Mouse (Mus musculus): ENCODE data around the gene Mettl27. TPM values are rescaled to one million over a fixed set of nuclear protein-coding genes. Genes with fewer than 3 reads are reported as not detected.
A peak's percentile ranks its signal among the peaks of the same experiment; 100 is the strongest.
"Not testable (repeated sequence)": the region's sequence is repeated elsewhere in the genome, so short reads cannot be mapped to it uniquely, and the experiment has no call there.

The Mettl27 gene
- polyA plus RNA-seq, 1 experiment from 2014 or later, result 10.4 TPM

- not testable (repeated sequence) for H3K4me1 ChIP-seq; H3K27me3 ChIP-seq; H3K9ac ChIP-seq; H3K27ac ChIP-seq; H3K4me3 ChIP-seq; H3K4me2 ChIP-seq (replicated peaks); H3K36me3 ChIP-seq; H3K9me3 ChIP-seq (replicated peaks); ATAC-seq (ENCODE audit: low FRiP score)
These were observed 32.5 kb downstream of the Mettl27 start for GRCm38 (mm10) chr5:134964655-134965054.

- H3K9me3 ChIP-seq (replicated peaks), result no peaks in the 10 kb centered on the region
- H3K27ac ChIP-seq, result no peak overlapping the region
- H3K4me3 ChIP-seq, result peak overlapping the region; percentile 12; the same call in 1 of the 2 replicates
- no peak for ATAC-seq (ENCODE audit: low FRiP score)
- H3K9ac ChIP-seq, result no peak overlapping the region
- H3K27me3 ChIP-seq, result peaks cover 3% of the 10 kb centered on the region; the same call in 1 of the 2 replicates
- H3K4me1 ChIP-seq, result peaks cover 8% of the 10 kb centered on the region
- no peaks in the 10 kb centered on the region for H3K36me3 ChIP-seq
- H3K4me2 ChIP-seq (replicated peaks), result peak overlapping the region; percentile 46
- 4% methylated on average over 10 of the region's 10 CpGs for WGBS
These were observed 33.3 kb downstream of the Mettl27 start for GRCm38 (mm10) chr5:134965473-134965851.

DNA sequence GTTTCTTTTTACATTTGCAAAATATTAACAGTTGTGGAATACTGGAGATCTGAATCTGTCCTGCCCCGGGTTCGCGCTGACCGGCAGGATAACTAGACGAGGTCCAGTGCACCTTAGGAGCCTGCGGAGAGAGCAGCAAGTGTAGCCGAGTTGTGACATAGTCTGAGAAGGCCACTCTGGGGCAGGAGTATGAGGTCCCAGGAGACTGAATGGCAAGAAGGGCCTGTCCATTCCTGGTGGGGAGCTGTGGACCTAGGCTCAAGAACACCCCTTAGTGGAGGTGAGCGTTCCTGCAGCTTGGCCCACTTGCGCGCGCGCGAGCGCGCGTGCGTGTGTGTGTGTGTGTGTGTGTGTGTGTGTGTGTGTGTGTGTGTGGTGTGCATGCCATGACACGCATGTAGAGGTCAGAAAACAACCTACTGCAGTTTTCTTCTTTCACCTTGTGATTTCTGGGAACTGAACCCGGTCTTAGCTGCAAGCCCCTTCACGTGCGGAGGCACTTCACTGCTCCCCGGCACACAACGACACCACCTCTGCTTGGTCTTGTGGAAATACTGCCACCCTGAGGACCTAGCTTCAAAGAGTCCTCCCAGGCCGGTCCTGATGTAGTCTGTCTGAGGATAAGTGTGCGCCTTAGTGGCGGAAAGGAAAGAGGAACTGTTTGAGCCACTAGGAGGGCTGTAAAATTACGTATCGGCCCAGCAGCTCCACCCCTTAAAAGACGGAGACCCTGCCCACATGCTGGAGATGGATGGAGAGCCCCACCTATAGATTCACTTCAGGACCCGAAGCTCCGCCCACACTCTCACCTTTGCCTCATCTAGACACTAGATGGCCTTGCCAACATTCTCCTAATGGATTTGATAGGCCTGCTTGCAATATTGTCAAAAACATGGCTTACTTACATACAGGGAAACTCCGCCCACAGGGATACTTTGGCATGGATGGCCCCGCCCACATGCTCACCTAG, 34.0 kb downstream of the Mettl27 start:
- WGBS, result 6% methylated on average over 33 of the region's 33 CpGs
- Histone ChIP-seq H3K27me3 (peaks cover 3% of the 10 kb centered on the region; the same call in 1 of the 2 replicates), H3K27ac (no peak overlapping the region), H3K4me3 (peak overlapping the region; percentile 12), H3K9ac (no peak overlapping the region), H3K4me1 (peaks cover 8% of the 10 kb centered on the region), H3K9me3 (replicated peaks) (no peaks in the 10 kb centered on the region), H3K36me3 (no peaks in the 10 kb centered on the region), H3K4me2 (replicated peaks) (peak overlapping the region; percentile 46)
- 0 out of 2 replicates have a peak, but pooled peaks have one; percentile 29 for ATAC-seq (ENCODE audit: low FRiP score)

- no peak for ATAC-seq (ENCODE audit: low FRiP score)
- no peak overlapping the region for H3K9ac ChIP-seq
- no peak overlapping the region for H3K4me2 ChIP-seq (replicated peaks)
- H3K27ac ChIP-seq, result no peak overlapping the region
- 74% methylated on average over 20 of the region's 20 CpGs for WGBS
- no peaks in the 10 kb centered on the region for H3K36me3 ChIP-seq
- H3K4me3 ChIP-seq, result no peak overlapping the region
- H3K27me3 ChIP-seq, result peaks cover 3% of the 10 kb centered on the region; the same call in 1 of the 2 replicates
- peaks cover 8% of the 10 kb centered on the region for H3K4me1 ChIP-seq
- no peaks in the 10 kb centered on the region for H3K9me3 ChIP-seq (replicated peaks)
These were observed 35.2 kb downstream of the Mettl27 start for GRCm38 (mm10) chr5:134967164-134967944.

DNA sequence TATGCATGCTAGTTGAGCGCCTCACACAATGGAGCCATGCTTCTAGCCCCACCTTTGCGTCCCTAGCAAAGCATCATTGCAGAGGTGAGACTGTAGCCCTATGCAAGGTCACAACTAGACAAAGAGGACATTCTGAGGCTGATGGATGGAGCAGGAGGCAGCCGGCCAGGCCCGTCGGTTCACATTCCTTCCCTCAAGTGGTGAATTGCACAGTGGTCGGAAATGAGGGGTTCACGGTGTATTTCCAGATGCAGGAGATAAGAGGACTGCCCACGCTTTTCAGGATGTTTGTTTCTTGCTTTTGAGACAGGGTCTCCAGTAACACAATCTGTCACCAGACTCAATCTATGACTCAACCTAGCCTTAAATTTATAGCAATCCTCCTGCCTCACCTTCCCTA, 38.5 kb downstream of the Mettl27 start:
- no peak overlapping the region for H3K27ac ChIP-seq
- no peak overlapping the region for H3K9ac ChIP-seq
- H3K4me1 ChIP-seq, result peaks cover 8% of the 10 kb centered on the region
- H3K9me3 ChIP-seq (replicated peaks), result no peaks in the 10 kb centered on the region
- 83% methylated on average over 8 of the region's 8 CpGs for WGBS
- H3K36me3 ChIP-seq, result no peaks in the 10 kb centered on the region
- H3K4me2 ChIP-seq (replicated peaks), result no peak overlapping the region
- H3K27me3 ChIP-seq, result peaks cover 6% of the 10 kb centered on the region; the same call in 1 of the 2 replicates
- no peak for ATAC-seq (ENCODE audit: low FRiP score)
- no peak overlapping the region for H3K4me3 ChIP-seq

DNA sequence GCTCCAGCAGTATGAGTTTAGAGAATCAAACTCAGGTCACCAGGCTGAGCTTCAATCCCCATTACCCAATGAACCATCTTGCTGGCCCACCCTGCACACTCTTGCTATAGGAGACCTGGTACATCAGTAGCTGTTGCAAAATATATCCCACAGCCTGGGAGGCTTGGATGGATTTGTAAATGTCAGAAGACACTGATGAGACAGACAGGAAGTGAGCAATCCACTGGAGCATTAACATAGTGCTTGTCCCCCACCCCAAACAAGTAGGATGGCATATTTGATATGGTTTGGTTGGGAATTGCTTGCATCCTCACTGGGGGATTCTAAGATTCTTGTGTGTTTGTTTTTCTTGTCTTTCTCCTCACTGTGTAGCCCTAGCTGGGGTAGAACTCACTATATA, 40.9 kb downstream of the Mettl27 start:
- Histone ChIP-seq H3K9ac (no peak overlapping the region), H3K27ac (no peak overlapping the region), H3K4me2 (replicated peaks) (no peak overlapping the region), H3K9me3 (replicated peaks) (no peaks in the 10 kb centered on the region), H3K4me3 (no peak overlapping the region), H3K36me3 (no peaks in the 10 kb centered on the region), H3K27me3 (0 out of 2 replicates have a peak, but pooled peaks cover 3% of the 10 kb centered on the region), H3K4me1 (no peaks in the 10 kb centered on the region)
- ATAC-seq (ENCODE audit: low FRiP score), result no peak

DNA sequence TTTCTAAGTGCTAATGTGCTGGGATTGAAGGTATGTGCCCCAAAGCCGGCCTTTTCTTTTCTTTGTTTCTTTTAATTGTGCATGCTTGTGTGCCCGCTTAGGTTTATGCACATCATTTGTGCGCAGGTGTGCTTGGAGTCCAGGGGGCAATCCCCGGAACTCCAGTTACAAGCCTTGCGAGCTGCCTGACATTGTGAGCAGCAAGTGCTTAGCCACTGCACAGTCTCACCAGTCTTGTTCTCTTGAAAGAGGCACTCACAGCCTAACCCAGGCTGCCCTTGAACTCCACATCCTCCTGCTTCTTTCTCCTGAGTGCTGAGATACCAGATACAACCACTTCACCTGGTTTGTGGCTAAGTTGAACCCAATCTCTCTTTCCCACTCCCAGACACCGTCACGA, 41.4 kb downstream of the Mettl27 start:
- H3K4me2 ChIP-seq (replicated peaks), result no peak overlapping the region
- 0 out of 2 replicates have a peak, but pooled peaks cover 3% of the 10 kb centered on the region for H3K27me3 ChIP-seq
- no peaks in the 10 kb centered on the region for H3K4me1 ChIP-seq
- no peak overlapping the region for H3K4me3 ChIP-seq
- H3K27ac ChIP-seq, result no peak overlapping the region
- no peaks in the 10 kb centered on the region for H3K36me3 ChIP-seq
- no peak for ATAC-seq (ENCODE audit: low FRiP score)
- 89% methylated on average over 7 of the region's 7 CpGs for WGBS
- no peaks in the 10 kb centered on the region for H3K9me3 ChIP-seq (replicated peaks)
- H3K9ac ChIP-seq, result no peak overlapping the region

GRCm38 (mm10) chr5:134974294-134974693, 42.1 kb downstream of the Mettl27 start:
- Histone ChIP-seq H3K4me2 (replicated peaks) (no peak overlapping the region), H3K36me3 (no peaks in the 10 kb centered on the region), H3K9ac (no peak overlapping the region), H3K27me3 (0 out of 2 replicates have a peak, but pooled peaks cover 3% of the 10 kb centered on the region), H3K27ac (no peak overlapping the region), H3K4me1 (no peaks in the 10 kb centered on the region), H3K4me3 (no peak overlapping the region), H3K9me3 (replicated peaks) (no peaks in the 10 kb centered on the region)
- no peak for ATAC-seq (ENCODE audit: low FRiP score)
- WGBS, result 68% methylated on average over 7 of the region's 7 CpGs

DNA sequence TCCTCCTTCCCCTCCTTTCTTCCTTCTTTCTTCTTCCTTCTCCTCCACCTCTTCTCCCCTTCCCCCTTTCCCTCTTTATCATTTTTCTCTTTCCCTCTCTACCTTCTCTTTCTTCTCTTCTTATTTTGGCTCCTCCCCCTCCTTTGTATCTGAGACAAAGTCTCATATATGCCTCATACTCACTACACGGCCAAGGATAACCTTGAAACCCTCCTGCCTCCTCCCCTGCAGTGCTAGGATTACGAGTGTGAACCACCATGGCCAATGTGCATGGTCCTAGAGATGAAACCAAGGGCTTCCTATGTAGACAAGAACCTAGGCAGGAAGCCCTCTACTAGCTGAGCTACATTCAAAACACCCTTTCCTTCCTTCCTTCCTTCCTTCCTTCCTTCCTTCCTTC, 42.8 kb downstream of the Mettl27 start:
- H3K27ac ChIP-seq, result no peak overlapping the region
- ATAC-seq (ENCODE audit: low FRiP score), result no peak
- no peak overlapping the region for H3K4me2 ChIP-seq (replicated peaks)
- H3K27me3 ChIP-seq, result 0 out of 2 replicates have a peak, but pooled peaks cover 3% of the 10 kb centered on the region
- H3K4me3 ChIP-seq, result no peak overlapping the region
- 55% methylated on average over 2 of the region's 2 CpGs for WGBS
- no peak overlapping the region for H3K9ac ChIP-seq
- H3K9me3 ChIP-seq (replicated peaks), result no peaks in the 10 kb centered on the region
- H3K36me3 ChIP-seq, result no peaks in the 10 kb centered on the region
- H3K4me1 ChIP-seq, result no peaks in the 10 kb centered on the region

DNA sequence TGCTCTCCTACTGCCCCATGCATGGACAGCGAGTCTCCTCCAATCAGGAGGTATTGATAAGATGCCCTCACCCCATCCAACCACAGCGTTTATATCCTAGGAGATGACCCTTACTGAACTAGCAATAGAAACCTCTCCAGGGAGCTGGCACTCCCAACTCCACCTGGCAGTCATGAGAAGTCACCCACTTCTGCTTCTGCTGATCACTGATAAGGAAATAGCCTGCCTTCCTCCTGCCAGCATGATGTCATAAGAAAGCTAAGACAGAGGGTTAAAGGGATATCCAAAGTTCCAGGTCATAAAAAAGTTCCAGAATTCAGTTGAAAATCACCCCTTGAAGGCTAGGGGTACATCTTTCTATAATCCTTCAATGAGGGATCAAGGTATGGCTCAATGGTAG, 44.0 kb downstream of the Mettl27 start:
- no peak overlapping the region for H3K4me2 ChIP-seq (replicated peaks)
- no peak for ATAC-seq (ENCODE audit: low FRiP score)
- H3K27me3 ChIP-seq, result 0 out of 2 replicates have a peak, but pooled peaks cover 3% of the 10 kb centered on the region
- WGBS, result 96% methylated on average over 2 of the region's 2 CpGs
- H3K9ac ChIP-seq, result no peak overlapping the region
- H3K9me3 ChIP-seq (replicated peaks), result no peaks in the 10 kb centered on the region
- no peak overlapping the region for H3K27ac ChIP-seq
- no peaks in the 10 kb centered on the region for H3K4me1 ChIP-seq
- no peak overlapping the region for H3K4me3 ChIP-seq
- H3K36me3 ChIP-seq, result no peaks in the 10 kb centered on the region

DNA sequence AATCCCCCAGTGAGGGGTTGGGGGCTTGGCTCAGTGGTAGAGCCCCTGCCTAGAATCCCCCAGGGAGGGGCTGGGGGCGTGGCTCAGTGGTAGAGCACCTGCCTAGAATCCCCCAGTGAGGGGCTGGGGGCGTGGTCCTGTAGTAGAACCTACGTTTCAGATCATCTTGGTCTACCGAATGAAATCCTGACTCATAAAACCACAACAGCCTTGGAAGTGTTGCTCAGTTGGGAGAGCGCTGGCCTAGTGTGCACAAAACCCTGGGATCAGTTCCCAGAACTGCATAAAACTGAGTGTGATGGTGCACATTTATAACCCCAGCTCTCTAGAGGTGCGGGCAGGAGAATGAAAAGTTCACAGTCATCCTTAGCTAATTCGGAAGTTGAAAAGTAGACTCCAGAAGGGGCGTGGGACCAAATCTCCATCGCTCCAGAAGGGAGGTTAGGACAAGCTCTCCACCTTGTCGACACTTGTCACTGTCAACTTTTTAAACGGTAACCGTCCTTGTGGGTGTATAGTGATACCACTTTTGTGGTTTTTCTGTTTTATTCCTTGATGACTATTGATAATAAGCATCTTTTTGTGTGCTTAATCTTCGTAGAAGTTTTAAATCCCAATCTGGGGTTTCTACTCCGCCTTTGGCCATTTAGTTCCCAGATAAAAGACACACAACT, 44.5 kb downstream of the Mettl27 start:
- Histone ChIP-seq H3K9ac (no peak overlapping the region), H3K36me3 (no peaks in the 10 kb centered on the region), H3K9me3 (replicated peaks) (no peaks in the 10 kb centered on the region), H3K4me3 (no peak overlapping the region), H3K4me2 (replicated peaks) (no peak overlapping the region), H3K27me3 (0 out of 2 replicates have a peak, but pooled peaks cover 3% of the 10 kb centered on the region), H3K4me1 (no peaks in the 10 kb centered on the region), H3K27ac (no peak overlapping the region)
- WGBS, result 84% methylated on average over 14 of the region's 14 CpGs
- ATAC-seq (ENCODE audit: low FRiP score), result no peak

DNA sequence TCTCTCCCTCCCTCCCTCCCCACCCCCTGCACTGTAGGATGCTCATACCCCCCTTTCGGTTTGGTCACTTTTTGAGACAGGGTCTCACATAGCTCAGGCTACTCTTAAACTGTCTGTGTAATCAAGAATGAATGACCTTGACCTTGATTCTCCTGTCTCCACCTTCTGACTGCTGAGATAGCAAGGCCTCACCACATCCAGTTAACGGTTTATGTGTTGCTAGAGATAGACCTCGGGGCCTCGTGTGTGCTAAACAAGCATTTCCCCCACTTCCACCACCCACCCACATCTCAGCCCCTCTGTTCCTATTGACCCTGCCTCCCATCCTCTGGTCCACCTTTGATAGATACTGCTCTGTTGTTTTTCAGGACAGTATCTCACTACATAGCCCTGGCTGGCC, 45.7 kb downstream of the Mettl27 start:
- Histone ChIP-seq H3K4me1 (no peaks in the 10 kb centered on the region), H3K27ac (no peak overlapping the region), H3K9me3 (replicated peaks) (no peaks in the 10 kb centered on the region), H3K36me3 (no peaks in the 10 kb centered on the region), H3K4me3 (no peak overlapping the region), H3K27me3 (0 out of 2 replicates have a peak, but pooled peaks cover 3% of the 10 kb centered on the region), H3K9ac (no peak overlapping the region), H3K4me2 (replicated peaks) (no peak overlapping the region)
- ATAC-seq (ENCODE audit: low FRiP score), result no peak
- WGBS, result 91% methylated on average over 4 of the region's 4 CpGs

Measured in hindbrain, embryonic 12.5 days (tissue).